Mouse (Mus musculus): ENCODE measurements at regions not wholly inside any gene's neighbourhood (a gene's known extent, or its start where the extent isn't known, plus 50 kb on each side); places are given as distances from the start of the nearest gene placed in this dataset.

GRCm38 (mm10) chr7:36091132-36091531 lies 288.3 kb upstream of the Zfp507 start:
- TF ChIP-seq FOSL1 (IDR thresholded peaks at IDR 0.05; ENCODE audit: insufficient read depth, low read length, poor library complexity, severe bottlenecking) (no peak), USF1 (IDR thresholded peaks at IDR 0.05; ENCODE audit: low read depth) (no peak)
